Mouse (Mus musculus): ENCODE data around the gene Selplg. TPM values are rescaled to one million over a fixed set of nuclear protein-coding genes. Genes with fewer than 3 reads are reported as not detected.

The Selplg gene
- polyA plus RNA-seq, 1 experiment from 2014 or later = 2.0 TPM

- ATAC-seq (ENCODE audit: low FRiP score, low TSS enrichment) (no peak), DNase-seq (ENCODE audit: low spot score) (no peak)
- Histone ChIP-seq H3K4me2 (replicated peaks; ENCODE audit: low read depth) (no peak overlapping the region), H3K27ac (replicated peaks) (0 out of 2 replicates have a peak overlapping the region, but pooled peaks have one; percentile 1), H3K27me3 (ENCODE audit: control insufficient read depth, insufficient read depth, low read length) (no peaks in the 10 kb centered on the region), H3K4me1 (replicated peaks; ENCODE audit: control insufficient read depth, insufficient read depth) (no peaks in the 10 kb centered on the region), H3K4me3 (ENCODE audit: low read depth, low read length) (no peak overlapping the region), H3K9ac (ENCODE audit: low read length) (no peak overlapping the region; the same call in 1 of the 2 replicates), H3K9me3 (ENCODE audit: control insufficient read depth, low read length) (no peaks in the 10 kb centered on the region), H3K36me3 (ENCODE audit: control insufficient read depth, insufficient read depth, low read length) (no peaks in the 10 kb centered on the region; the same call in none of the 2 replicates)
- TF ChIP-seq CTCF (IDR thresholded peaks at IDR 0.05; ENCODE audit: low read depth) = peak; percentile 44
- no peak for TF ChIP-seq EP300 (optimal IDR thresholded peaks at IDR 0.05)
- WGBS = 58% methylated on average over 8 of the region's 8 CpGs
Measured at GRCm38 (mm10) chr5:113857631-113858030, 25.2 kb upstream of the Selplg start.

GRCm38 (mm10) chr5:113856631-113857030 is 24.2 kb upstream of the Selplg start:
- Histone ChIP-seq H3K9me3 (ENCODE audit: control insufficient read depth, low read length) (no peaks in the 10 kb centered on the region), H3K36me3 (ENCODE audit: control insufficient read depth, insufficient read depth, low read length) (no peaks in the 10 kb centered on the region; the same call in none of the 2 replicates), H3K4me3 (ENCODE audit: low read depth, low read length) (no peak overlapping the region), H3K4me1 (replicated peaks; ENCODE audit: control insufficient read depth, insufficient read depth) (no peaks in the 10 kb centered on the region), H3K4me2 (replicated peaks; ENCODE audit: low read depth) (no peak overlapping the region), H3K27ac (replicated peaks) (peak overlapping the region; percentile 74), H3K9ac (ENCODE audit: low read length) (peak overlapping the region; percentile 13; the same call in 1 of the 2 replicates), H3K27me3 (ENCODE audit: control insufficient read depth, insufficient read depth, low read length) (no peaks in the 10 kb centered on the region)
- TF ChIP-seq CTCF (IDR thresholded peaks at IDR 0.05; ENCODE audit: low read depth) (no peak), EP300 (optimal IDR thresholded peaks at IDR 0.05) (no peak)
- DNase-seq (ENCODE audit: low spot score) (no peak), ATAC-seq (ENCODE audit: low FRiP score, low TSS enrichment) (no peak)
- whole genome bisulfite sequencing = 75% methylated on average over 7 of the region's 7 CpGs

GRCm38 (mm10) chr5:113855696-113856095 is 23.3 kb upstream of the Selplg start:
- H3K27ac ChIP-seq (replicated peaks) = peak overlapping the region; percentile 74
- no peak overlapping the region for H3K4me2 ChIP-seq (replicated peaks; ENCODE audit: low read depth)
- TF ChIP-seq CTCF (IDR thresholded peaks at IDR 0.05; ENCODE audit: low read depth) (no peak), EP300 (optimal IDR thresholded peaks at IDR 0.05) (no peak)
- H3K27me3 ChIP-seq (ENCODE audit: control insufficient read depth, insufficient read depth, low read length) = no peaks in the 10 kb centered on the region
- H3K4me3 ChIP-seq (ENCODE audit: low read depth, low read length) = no peak overlapping the region
- DNase-seq (ENCODE audit: low spot score) = no peak
- WGBS = 56% methylated on average over 3 of the region's 3 CpGs
- no peaks in the 10 kb centered on the region for H3K9me3 ChIP-seq (ENCODE audit: control insufficient read depth, low read length)
- peak; percentile 42; the same call in 1 of the 2 replicates for ATAC-seq (ENCODE audit: low FRiP score, low TSS enrichment)
- H3K9ac ChIP-seq (ENCODE audit: low read length) = no peak overlapping the region
- no peaks in the 10 kb centered on the region; the same call in 1 of the 2 replicates for H3K36me3 ChIP-seq (ENCODE audit: control insufficient read depth, insufficient read depth, low read length)
- no peaks in the 10 kb centered on the region for H3K4me1 ChIP-seq (replicated peaks; ENCODE audit: control insufficient read depth, insufficient read depth)

GRCm38 (mm10) chr5:113855117-113855516 is 22.7 kb upstream of the Selplg start:
- H3K4me3 ChIP-seq (ENCODE audit: low read depth, low read length) = no peak overlapping the region
- no peaks in the 10 kb centered on the region for H3K4me1 ChIP-seq (replicated peaks; ENCODE audit: control insufficient read depth, insufficient read depth)
- TF ChIP-seq EP300 (optimal IDR thresholded peaks at IDR 0.05) (no peak), CTCF (IDR thresholded peaks at IDR 0.05; ENCODE audit: low read depth) (no peak)
- ATAC-seq (ENCODE audit: low FRiP score, low TSS enrichment) = no peak
- H3K9me3 ChIP-seq (ENCODE audit: control insufficient read depth, low read length) = no peaks in the 10 kb centered on the region
- no peaks in the 10 kb centered on the region for H3K27me3 ChIP-seq (ENCODE audit: control insufficient read depth, insufficient read depth, low read length)
- no peak for DNase-seq (ENCODE audit: low spot score)
- H3K27ac ChIP-seq (replicated peaks) = peak overlapping the region; percentile 74
- 89% methylated on average over 10 of the region's 10 CpGs for WGBS
- H3K4me2 ChIP-seq (replicated peaks; ENCODE audit: low read depth) = no peak overlapping the region
- peaks cover 2% of the 10 kb centered on the region; the same call in 1 of the 2 replicates for H3K36me3 ChIP-seq (ENCODE audit: control insufficient read depth, insufficient read depth, low read length)
- no peak overlapping the region for H3K9ac ChIP-seq (ENCODE audit: low read length)

GRCm38 (mm10) chr5:113854494-113854893 is 22.1 kb upstream of the Selplg start:
- DNase-seq (ENCODE audit: low spot score) = peak; percentile 88
- Histone ChIP-seq H3K9me3 (ENCODE audit: control insufficient read depth, low read length) (no peaks in the 10 kb centered on the region), H3K36me3 (ENCODE audit: control insufficient read depth, insufficient read depth, low read length) (peaks cover 6% of the 10 kb centered on the region; the same call in 1 of the 2 replicates), H3K4me1 (replicated peaks; ENCODE audit: control insufficient read depth, insufficient read depth) (no peaks in the 10 kb centered on the region), H3K4me2 (replicated peaks; ENCODE audit: low read depth) (no peak overlapping the region), H3K27ac (replicated peaks) (peak overlapping the region; percentile 77; the same call in 1 of the 2 replicates), H3K9ac (ENCODE audit: low read length) (no peak overlapping the region), H3K27me3 (ENCODE audit: control insufficient read depth, insufficient read depth, low read length) (no peaks in the 10 kb centered on the region), H3K4me3 (ENCODE audit: low read depth, low read length) (no peak overlapping the region)
- ATAC-seq (ENCODE audit: low FRiP score, low TSS enrichment) = 0 out of 2 replicates have a peak, but pooled peaks have one; percentile 50
- 35% methylated on average over 14 of the region's 14 CpGs for WGBS
- peak; percentile 99 for TF ChIP-seq CTCF (IDR thresholded peaks at IDR 0.05; ENCODE audit: low read depth)
- no peak for TF ChIP-seq EP300 (optimal IDR thresholded peaks at IDR 0.05)

GRCm38 (mm10) chr5:113853541-113853940 is 21.1 kb upstream of the Selplg start:
- Histone ChIP-seq H3K27ac (replicated peaks) (peak overlapping the region; percentile 77), H3K4me2 (replicated peaks; ENCODE audit: low read depth) (no peak overlapping the region), H3K4me1 (replicated peaks; ENCODE audit: control insufficient read depth, insufficient read depth) (no peaks in the 10 kb centered on the region), H3K9me3 (ENCODE audit: control insufficient read depth, low read length) (no peaks in the 10 kb centered on the region), H3K4me3 (ENCODE audit: low read depth, low read length) (no peak overlapping the region), H3K27me3 (ENCODE audit: control insufficient read depth, insufficient read depth, low read length) (no peaks in the 10 kb centered on the region), H3K9ac (ENCODE audit: low read length) (no peak overlapping the region), H3K36me3 (ENCODE audit: control insufficient read depth, insufficient read depth, low read length) (peaks cover 6% of the 10 kb centered on the region; the same call in 1 of the 2 replicates)
- no peak for DNase-seq (ENCODE audit: low spot score)
- 75% methylated on average over 10 of the region's 10 CpGs for WGBS
- TF ChIP-seq CTCF (IDR thresholded peaks at IDR 0.05; ENCODE audit: low read depth) (no peak; the same call in 1 of the 2 replicates), EP300 (optimal IDR thresholded peaks at IDR 0.05) (no peak)
- peak; percentile 14; the same call in 1 of the 2 replicates for ATAC-seq (ENCODE audit: low FRiP score, low TSS enrichment)
